Mouse (Mus musculus): ENCODE measurements around the gene Nabp2.

The Nabp2 gene

GRCm38 (mm10) chr10:128411211-128412054, at the start of gene Nabp2, which contains the start of gene Rnf41:
Nabp2 (minus strand) TSS chr10:128411492.
Rnf41 (plus strand) TSS chr10:128411657.
- DNase-seq (ENCODE audit: extremely low read depth, low read depth, low spot score) = peak; percentile 61

GRCm38 (mm10) chr10:128460270-128460630, 49.0 kb upstream of the Nabp2 start:
- no peak for DNase-seq (ENCODE audit: extremely low read depth, low read depth, low spot score)

GRCm38 (mm10) chr10:128459409-128460269, 48.3 kb upstream of the Nabp2 start:
- no peak for DNase-seq (ENCODE audit: extremely low read depth, low read depth, low spot score)

- DNase-seq (ENCODE audit: extremely low read depth, low read depth, low spot score) = no peak
Observed at GRCm38 (mm10) chr10:128458719-128459408, 47.6 kb upstream of the Nabp2 start, which contains the start of gene Smarcc2. Smarcc2 (plus strand) TSS chr10:128459248.

GRCm38 (mm10) chr10:128458348-128458718, 47.0 kb upstream of the Nabp2 start:
- no peak for DNase-seq (ENCODE audit: extremely low read depth, low read depth, low spot score)

GRCm38 (mm10) chr10:128457676-128458075, 46.4 kb upstream of the Nabp2 start:
- no peak for DNase-seq (ENCODE audit: extremely low read depth, low read depth, low spot score)

GRCm38 (mm10) chr10:128455280-128455679, 44.0 kb upstream of the Nabp2 start:
- no peak for DNase-seq (ENCODE audit: extremely low read depth, low read depth, low spot score)

GRCm38 (mm10) chr10:128454471-128454870, 43.2 kb upstream of the Nabp2 start:
- DNase-seq (ENCODE audit: extremely low read depth, low read depth, low spot score) = no peak

- DNase-seq (ENCODE audit: extremely low read depth, low read depth, low spot score) = peak; percentile 95
Observed at GRCm38 (mm10) chr10:128451014-128451413, 39.7 kb upstream of the Nabp2 start.

- no peak for DNase-seq (ENCODE audit: extremely low read depth, low read depth, low spot score)
Observed at GRCm38 (mm10) chr10:128445407-128445806, 34.1 kb upstream of the Nabp2 start.

- DNase-seq (ENCODE audit: extremely low read depth, low read depth, low spot score) = no peak
Observed at GRCm38 (mm10) chr10:128444354-128444753, 33.1 kb upstream of the Nabp2 start.

GRCm38 (mm10) chr10:128442718-128443117, 31.4 kb upstream of the Nabp2 start:
- DNase-seq (ENCODE audit: extremely low read depth, low read depth, low spot score) = peak; percentile 71

GRCm38 (mm10) chr10:128441324-128442119, 30.2 kb upstream of the Nabp2 start:
- no peak for DNase-seq (ENCODE audit: extremely low read depth, low read depth, low spot score)

GRCm38 (mm10) chr10:128440407-128440806, 29.1 kb upstream of the Nabp2 start:
- no peak for DNase-seq (ENCODE audit: extremely low read depth, low read depth, low spot score)

GRCm38 (mm10) chr10:128438675-128439279, 27.5 kb upstream of the Nabp2 start:
- DNase-seq (ENCODE audit: extremely low read depth, low read depth, low spot score) = no peak

GRCm38 (mm10) chr10:128436376-128436775, 25.1 kb upstream of the Nabp2 start:
- DNase-seq (ENCODE audit: extremely low read depth, low read depth, low spot score) = no peak

- DNase-seq (ENCODE audit: extremely low read depth, low read depth, low spot score) = no peak
Observed at GRCm38 (mm10) chr10:128435873-128436272, 24.6 kb upstream of the Nabp2 start.

GRCm38 (mm10) chr10:128435186-128435823, 24.0 kb upstream of the Nabp2 start:
- no peak for DNase-seq (ENCODE audit: extremely low read depth, low read depth, low spot score)

GRCm38 (mm10) chr10:128434681-128435080, 23.4 kb upstream of the Nabp2 start:
- DNase-seq (ENCODE audit: extremely low read depth, low read depth, low spot score) = no peak
